Mouse (Mus musculus) thymus, postnatal 10 days (tissue): ENCODE results near the gene Atxn7l2.
"Not testable (repeated sequence)": the region's sequence is repeated elsewhere in the genome, so short reads cannot be mapped to it uniquely, and the experiment has no call there.

ENCODE experiments used
- DNase-seq, 2 experiments: peaks; one replicate each; pipeline ENCODE4 v3.0.0; 2021; ENCODE audit warnings: low spot score in 2 of 2

Gene Atxn7l2

GRCm38 (mm10) chr3:108210771-108211139, at the start of gene Atxn7l2:
TSS of gene Atxn7l2 (minus strand) at chr3:108210934.
- DNase-seq: peak in 1 of 2 experiments; percentile 67

DNA sequence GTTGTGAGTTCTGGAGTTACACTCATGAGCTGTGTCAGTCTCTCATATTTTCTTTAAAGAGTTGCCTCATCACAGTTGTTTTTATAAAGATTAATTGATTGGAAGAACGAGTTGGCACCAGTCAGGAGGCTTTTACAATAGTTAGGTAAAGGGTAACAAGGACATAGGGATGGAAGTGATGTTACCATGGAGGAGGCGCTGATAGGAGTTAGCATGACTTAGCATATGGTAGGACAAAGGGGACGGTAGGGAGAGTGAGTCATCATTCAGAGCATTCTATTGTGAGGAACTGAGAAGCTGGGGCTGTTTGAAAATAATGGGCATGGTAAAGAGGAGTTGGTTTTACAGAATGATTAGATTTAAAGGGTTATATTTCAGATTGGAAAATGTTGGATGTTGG, 48.6 kb upstream of the Atxn7l2 start:
- DNase-seq: no peak

DNA sequence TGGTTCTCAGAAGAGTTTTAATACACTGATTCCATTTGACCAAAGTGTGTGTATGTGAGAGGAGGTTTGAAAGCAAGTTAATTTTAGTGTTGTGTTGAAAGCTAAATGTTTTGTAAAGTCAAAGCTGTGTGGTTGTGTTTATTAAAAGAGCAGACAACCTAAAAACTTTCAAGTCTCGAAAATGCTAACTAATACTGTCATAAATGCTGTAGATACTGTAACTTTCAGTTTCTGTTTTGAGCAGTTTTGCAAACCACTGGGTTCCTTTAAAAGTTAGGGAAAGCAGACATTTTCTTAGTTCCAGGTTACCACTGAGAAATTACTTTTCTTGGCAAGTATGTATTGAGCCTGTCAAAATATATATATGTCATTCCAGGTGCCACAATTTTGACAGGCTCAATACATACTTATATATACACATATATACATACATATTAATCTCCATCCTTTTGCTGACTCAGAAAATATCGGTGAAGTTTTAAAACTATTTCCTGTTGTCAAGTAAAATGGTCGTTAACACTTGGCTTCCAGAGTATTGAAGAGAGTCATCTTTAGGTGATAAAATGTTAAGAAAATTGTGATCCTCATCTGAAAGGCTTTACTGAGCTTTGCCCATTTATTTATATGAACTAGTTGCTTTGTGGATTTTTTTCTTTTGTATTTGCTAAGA, 47.2 kb upstream of the Atxn7l2 start:
- no peak for DNase-seq

DNA sequence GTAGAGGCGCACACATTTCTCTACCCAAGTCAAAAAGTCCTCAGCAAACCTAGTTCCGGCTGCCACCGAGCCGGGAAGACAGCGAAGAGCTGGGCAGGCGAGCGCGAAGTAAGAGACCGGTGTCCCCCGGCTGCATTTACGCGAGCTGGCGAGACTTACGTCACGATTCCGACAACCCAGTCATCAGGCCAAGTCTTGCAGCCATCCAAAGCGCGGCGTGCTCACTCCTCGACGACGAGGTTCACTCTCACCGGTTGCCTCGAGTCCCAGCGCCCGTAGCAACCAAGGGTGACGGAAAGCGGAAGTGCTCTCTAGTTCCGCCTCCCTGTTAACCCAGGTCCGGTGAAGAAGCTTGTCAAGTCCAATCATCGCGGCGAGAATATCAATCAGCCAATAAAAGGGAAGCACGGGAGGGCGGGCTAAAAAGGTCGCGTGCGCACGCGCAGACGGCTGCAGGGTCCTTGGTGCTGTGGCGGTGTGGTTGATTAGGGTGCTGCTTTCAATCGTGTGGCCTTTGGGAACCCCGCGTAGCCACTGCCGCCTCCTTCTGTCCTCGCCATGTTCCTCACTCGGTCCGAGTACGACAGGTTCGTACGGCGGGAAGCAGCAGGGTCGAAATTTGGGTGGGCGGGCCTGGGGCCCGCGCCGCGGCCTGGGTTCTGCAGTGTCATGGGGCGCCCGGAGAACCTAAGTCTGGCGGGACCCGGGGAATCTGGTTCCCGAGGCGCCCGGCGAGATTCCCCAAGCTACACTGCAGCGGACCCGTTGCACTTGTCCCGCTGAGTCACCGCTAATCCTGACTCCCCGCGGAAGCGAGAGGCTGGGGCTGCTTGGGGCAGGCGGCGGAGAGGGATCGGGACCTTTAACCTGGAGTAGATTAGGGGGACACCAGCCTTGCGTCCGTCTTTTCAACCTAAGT, 46.2 kb upstream of the Atxn7l2 start, which contains the start of gene Psma5:
Gene Psma5 (plus strand): TSS at position 208 of the 919 bp plus-strand sequence.
- DNase-seq: peak; percentile 93 to 96

DNA sequence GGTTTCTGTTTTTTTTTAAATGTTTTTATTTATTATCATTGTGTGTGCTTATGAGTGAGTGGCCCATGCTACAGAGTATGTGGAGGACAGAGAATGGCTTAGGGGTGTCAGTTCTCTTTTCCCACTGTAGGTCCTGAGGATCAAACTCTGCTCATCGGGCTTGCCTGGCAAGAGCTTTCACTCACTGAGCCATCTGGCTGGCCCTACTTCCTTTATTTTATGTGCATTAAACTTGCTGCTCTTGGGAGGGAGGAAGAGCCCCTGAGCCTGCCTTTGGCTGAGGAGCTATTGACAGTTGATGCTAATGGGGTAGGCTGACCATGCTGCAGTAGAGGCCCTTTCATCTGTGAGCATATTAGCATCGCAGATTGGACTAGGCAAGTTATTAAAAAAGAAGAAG, 36.1 kb upstream of the Atxn7l2 start:
- DNase-seq: no peak

DNA sequence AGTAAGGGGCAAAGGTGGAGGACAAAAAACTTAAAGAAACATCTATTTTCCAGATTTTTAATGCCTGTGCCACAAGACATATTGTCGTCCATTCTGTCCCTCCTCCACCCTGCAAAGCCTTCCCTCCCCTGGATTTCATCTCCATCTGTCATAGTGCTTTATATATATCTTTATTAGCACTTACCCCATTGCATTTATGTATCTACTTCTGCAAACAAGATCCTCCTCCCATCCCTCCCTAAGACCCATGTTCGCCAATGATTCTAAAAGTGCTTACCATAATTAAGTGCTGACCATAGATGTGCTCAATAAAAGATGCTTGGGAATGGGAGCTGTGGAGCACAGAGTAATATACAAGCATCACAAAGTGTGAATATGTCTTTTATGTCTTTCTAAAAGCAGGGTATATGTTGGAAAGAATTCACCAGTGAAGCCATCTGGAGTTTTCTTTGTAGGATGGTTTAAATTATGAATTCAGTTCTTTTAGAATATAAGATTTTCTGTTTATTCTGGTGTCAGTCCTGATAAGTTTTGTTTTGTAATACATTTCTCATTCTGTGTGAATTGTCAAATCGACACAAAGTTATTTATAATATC, 30.6 kb upstream of the Atxn7l2 start:
- DNase-seq: no peak

GRCm38 (mm10) chr3:108237474-108238102, 26.9 kb upstream of the Atxn7l2 start:
- DNase-seq: not testable (repeated sequence)

GRCm38 (mm10) chr3:108231646-108232045, 20.9 kb upstream of the Atxn7l2 start:
- DNase-seq: no peak

GRCm38 (mm10) chr3:108227521-108227920, 16.8 kb upstream of the Atxn7l2 start:
- DNase-seq: no peak

DNA sequence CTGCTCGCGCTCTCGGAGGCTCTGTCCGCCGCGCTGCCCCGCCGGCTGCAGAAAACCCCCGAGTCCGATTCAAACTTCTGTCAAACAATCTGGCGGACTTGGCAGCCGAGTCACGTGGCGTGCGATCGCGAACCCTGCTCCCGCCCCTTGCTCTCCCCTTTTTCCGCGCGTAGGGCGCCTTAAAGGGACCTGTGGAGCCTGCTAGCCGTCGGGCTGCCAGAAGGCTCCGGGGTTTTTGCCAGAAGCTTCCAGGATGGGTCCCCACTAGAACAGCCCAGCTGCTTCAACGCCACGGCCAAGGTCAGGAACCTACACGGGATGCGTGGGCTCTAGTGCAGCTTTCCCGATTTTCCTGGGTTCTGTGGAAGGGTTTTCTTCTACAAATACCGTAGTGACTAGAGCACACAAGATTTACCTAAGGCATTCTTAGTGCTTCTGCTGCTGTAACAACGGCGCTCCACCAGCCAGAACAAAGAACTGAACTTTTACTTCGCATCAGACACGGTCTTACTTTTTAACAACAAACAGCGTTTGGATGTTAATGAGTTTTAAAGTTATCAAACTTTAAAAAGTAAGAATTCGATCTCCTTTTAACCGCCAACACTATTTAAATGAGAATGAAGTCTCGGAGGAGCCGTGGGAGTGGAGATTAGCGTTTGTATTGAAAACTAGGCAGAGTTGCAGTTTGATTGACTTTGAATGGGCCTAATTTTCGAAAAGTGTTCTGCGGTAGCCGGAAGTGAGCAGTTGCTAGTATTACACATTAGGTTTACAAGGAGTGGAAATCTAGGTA, 16.0 kb upstream of the Atxn7l2 start, which contains the start of gene Sypl2:
Gene Sypl2 (minus strand): TSS at position 91 of the 793 bp plus-strand sequence.
- no peak for DNase-seq

- no peak for DNase-seq
Measured at GRCm38 (mm10) chr3:108225711-108226557, 15.2 kb upstream of the Atxn7l2 start.

DNA sequence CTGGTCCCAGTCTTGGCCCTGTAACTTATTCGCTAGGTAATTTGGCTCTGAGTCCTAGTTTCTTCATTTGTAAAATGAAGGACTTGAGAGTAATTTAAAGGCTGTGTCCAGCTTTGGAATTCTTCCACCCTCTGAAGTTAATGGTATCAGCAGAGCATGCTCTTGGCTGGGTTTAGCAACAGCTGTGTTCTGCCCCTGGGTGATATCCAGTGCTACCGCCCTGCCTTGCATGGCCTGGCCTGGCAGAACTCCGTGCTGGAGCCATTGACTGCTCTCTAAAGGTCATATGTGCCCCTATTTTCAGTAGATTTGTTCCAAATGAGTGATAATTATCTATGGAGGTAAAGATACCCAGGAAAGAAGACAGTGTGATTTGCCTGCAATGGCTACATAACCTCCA, 9.9 kb upstream of the Atxn7l2 start:
- DNase-seq: no peak

DNA sequence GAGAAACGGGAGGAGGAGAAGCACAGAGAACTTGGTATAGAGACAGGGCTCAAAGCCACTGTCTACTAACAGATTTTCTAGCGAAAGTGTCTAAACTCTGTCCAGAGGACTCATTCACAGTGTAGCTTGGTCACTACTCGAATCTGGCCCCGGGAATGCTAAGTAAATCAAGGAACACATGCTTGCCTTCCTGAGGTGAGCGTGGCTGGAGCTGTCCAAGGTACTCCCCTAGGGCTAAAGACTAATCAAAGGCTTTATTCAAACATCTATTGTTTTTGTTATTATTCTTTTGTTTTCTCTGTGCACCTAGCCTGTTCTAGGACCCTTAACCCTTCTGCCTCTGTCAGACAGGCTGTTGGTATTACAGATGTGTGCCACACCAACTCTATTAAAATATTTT, 4.0 kb upstream of the Atxn7l2 start:
- DNase-seq: no peak

- no peak for DNase-seq
Measured at GRCm38 (mm10) chr3:108212406-108212805, 1.7 kb upstream of the Atxn7l2 start.

DNA sequence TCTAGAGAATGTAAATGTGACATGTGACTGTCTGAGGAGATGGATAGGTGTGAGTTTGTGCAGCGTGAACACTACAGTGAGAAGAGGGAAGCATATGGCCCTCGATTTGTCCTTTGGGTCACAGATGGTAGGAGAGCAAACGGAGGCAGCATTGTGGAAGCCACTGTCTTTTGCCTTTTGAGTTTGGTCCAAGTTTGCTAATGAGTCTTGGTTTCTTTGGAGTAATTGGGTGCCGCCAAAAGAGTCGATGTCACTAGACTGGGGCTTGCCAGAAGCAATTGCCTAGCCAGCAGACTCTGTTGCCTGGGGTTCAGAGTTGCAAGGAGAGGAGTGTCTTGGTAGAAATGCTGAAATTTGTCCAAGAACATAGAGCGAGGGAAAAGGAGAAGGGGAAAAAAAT, 1.1 kb upstream of the Atxn7l2 start:
- no peak for DNase-seq

GRCm38 (mm10) chr3:108209946-108210770, 576 bp downstream of the Atxn7l2 start:
- DNase-seq: peak; percentile 91 to 92

DNA sequence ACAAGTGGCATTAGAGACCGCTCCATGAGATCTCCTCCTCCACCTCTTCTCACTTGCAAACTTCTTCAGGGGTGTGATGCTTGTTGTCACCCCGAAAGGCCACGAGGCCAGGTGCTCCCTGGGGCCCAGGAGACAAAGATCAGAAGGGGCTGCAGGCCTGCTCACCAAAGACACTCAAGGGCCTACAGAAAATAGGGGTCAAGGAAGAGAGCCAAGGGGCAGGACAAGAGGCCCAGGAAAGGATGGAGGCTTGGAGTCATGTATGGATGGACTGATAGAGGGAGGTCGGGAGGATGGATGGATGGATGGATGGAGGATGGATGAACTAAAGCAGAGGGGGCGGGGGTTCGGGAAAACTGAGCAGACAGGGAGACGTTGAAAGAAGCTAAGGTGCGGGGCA, 1.2 kb downstream of the Atxn7l2 start:
- peak in 1 of 2 experiments; percentile 34 for DNase-seq

DNA sequence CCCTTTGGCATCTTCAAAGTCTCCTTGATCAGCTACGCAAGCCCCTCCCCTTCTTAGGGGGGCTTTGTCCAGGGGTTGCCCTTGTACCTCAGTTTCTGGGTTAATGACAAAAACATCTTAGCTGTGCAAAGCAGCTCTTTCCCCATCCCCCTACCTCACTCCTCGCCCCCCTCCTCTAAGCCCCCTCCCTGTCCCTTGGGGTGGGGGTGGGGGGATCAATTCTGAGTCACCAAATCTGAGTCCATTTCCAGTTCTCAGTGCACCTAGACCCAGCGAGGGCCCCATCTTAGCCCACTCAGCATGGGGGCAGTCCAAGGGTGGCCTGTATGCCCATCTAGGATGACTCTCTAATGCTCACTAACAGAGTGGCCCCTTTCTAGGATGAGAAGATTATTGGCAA, 1.7 kb downstream of the Atxn7l2 start:
- no peak for DNase-seq

DNA sequence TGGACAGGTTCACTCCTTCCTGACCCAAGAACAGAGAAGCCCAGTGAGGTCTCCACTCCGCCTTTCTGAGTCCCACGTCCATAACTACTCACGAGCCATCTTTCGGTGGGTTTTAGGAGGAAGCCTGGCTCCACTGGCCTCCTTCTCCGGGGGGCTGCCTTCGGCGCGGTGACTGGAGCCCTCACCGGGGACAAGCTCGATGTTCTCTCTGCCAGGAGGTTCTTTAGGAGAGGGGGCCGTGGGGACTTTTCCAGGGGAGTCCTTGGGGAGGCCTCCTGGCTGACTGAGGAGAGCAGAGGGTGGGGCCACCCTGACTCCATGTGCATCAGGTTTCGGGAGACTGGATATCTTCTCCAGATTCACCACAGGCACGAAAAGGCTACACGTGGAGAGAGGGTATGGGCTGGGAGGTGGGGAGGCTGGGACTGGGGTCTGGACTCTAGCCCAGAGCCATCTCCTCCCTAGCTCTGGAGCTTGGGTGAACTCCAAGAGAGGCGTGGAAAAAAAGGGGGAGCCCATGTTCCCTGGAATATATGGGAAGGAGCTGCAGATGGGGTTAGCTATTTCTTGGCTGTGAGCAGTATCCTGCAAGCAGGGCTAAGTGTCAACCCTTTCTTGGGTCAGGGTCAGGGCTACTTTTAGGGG, 3.9 kb downstream of the Atxn7l2 start:
- no peak for DNase-seq
